Mouse (Mus musculus) ZHBTc4 (cell line): ENCODE results near the gene Aspscr1.

Source experiments
- DNase-seq: peaks from one replicate; pipeline ENCODE4 v3.0.0-alpha.2; 2011; ENCODE audit warnings: low read depth, low spot score

The Aspscr1 gene

GRCm38 (mm10) chr11:120733521-120733920 lies 60.7 kb downstream of the Aspscr1 start:
- DNase-seq = no peak

GRCm38 (mm10) chr11:120736424-120736823 lies 63.7 kb downstream of the Aspscr1 start:
- DNase-seq = no peak

GRCm38 (mm10) chr11:120740981-120741380 lies 68.2 kb downstream of the Aspscr1 start:
- DNase-seq = no peak

- DNase-seq = no peak
Observed at GRCm38 (mm10) chr11:120744121-120744701, 71.4 kb downstream of the Aspscr1 start.

GRCm38 (mm10) chr11:120747974-120748373 lies 75.2 kb downstream of the Aspscr1 start:
- no peak for DNase-seq

GRCm38 (mm10) chr11:120749430-120749829 lies 76.7 kb downstream of the Aspscr1 start:
- DNase-seq = peak; percentile 83

GRCm38 (mm10) chr11:120751606-120752005 lies 78.8 kb downstream of the Aspscr1 start:
- DNase-seq = no peak
